Mouse (Mus musculus) liver, embryonic 16.5 days (tissue): ENCODE results near the gene Vcl. TPM values are rescaled to one million over a fixed set of nuclear protein-coding genes. Genes with fewer than 3 reads are reported as not detected.

Source experiments
- ATAC-seq: fragments of 200-750 bp; cut with Nextera tagmentation; 2 replicates; pipeline ENCODE4 v1.8.0; 2017; ENCODE audit warnings: low read depth, mild to moderate bottlenecking, moderate number of reproducible peaks, moderate library complexity
- H3K27ac ChIP-seq: fragments of 300-500 bp; sonication (generic); 2 replicates; pipeline ENCODE4 v1.5.1; 2014; ENCODE audit warnings: mild to moderate bottlenecking, low read length
- H3K27me3 ChIP-seq: fragments of 300-500 bp; sonication (generic); 2 replicates; pipeline ENCODE4 v1.6.1; 2014; ENCODE audit warnings: low read depth, low read length, mixed read lengths; ENCODE audit not compliant: control insufficient read depth, insufficient read depth
- H3K36me3 ChIP-seq: fragments of 300-500 bp; sonication (generic); 2 replicates; pipeline ENCODE4 v1.6.1; 2014; ENCODE audit warnings: mild to moderate bottlenecking; ENCODE audit not compliant: control insufficient read depth, insufficient read depth
- H3K4me1 ChIP-seq: fragments of 300-500 bp; sonication (generic); 2 replicates; pipeline ENCODE4 v1.6.1; 2014; ENCODE audit warnings: low read depth, low read length, mixed read lengths; ENCODE audit not compliant: control insufficient read depth
- H3K4me2 ChIP-seq: fragments of 300-500 bp; sonication (generic); 2 replicates; pipeline ENCODE4 v1.6.1; 2014; ENCODE audit warnings: low read depth, low read length, mixed read lengths
- H3K4me3 ChIP-seq: fragments of 300-500 bp; sonication (generic); 2 replicates; pipeline ENCODE4 v1.5.1; 2014; ENCODE audit warnings: low read depth, mild to moderate bottlenecking, low read length
- H3K9ac ChIP-seq: fragments of 300-500 bp; sonication (generic); 2 replicates; pipeline ENCODE4 v1.6.1; 2014; ENCODE audit warnings: low read depth, low read length
- H3K9me3 ChIP-seq: fragments of 300-500 bp; sonication (generic); replicated peaks from 2 replicates; pipeline ENCODE4 v1.6.1; 2016; ENCODE audit warnings: low read length; ENCODE audit not compliant: control insufficient read depth
- WGBS: fragments of 180-500 bp; shearing (Covaris S2); extraction: QIAGEN DNeasy Blood & Tissue Kit; methylation state at CpG from one replicate; pipeline ENCODE4 v1.1.7; 2014; ENCODE audit not compliant: insufficient replicate concordance; 5-methylcytosine and 5-hydroxymethylcytosine counted together
- polyA plus RNA-seq: library from polyadenylated mRNA; unstranded; fragments of >200 nt; fragmentation: Nextera tagmentation; extraction: Ambion mirVana; gene quantifications from 2 replicates; pipeline ENCODE4 v1.2.1, GENCODE M21; 2015

Gene Vcl
- polyA plus RNA-seq, 1 experiment from 2014 or later, result 19.9 TPM

DNA sequence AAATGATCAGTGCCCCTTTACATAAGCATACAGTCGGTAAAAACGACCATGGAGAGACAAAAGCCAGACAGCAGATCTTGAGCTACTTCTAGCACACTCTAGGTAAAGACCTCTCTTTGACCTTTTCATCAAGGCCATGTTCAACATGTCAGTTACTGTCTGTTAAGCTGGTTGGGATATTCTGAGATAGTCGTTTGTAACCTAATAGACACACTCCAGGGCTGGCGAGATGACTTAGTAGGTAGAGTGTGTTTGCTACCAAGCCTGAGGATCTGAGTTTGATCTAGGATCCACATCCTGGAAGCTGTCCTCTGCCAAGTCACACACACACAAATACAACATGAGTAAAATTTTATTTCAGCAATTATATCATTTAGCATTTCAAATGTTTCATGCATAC lies 110.4 kb downstream of the Vcl start:
- peaks cover 15% of the 10 kb centered on the region for H3K36me3 ChIP-seq
- no peak overlapping the region for H3K4me2 ChIP-seq
- no peaks in the 10 kb centered on the region for H3K9me3 ChIP-seq
- no peak overlapping the region for H3K9ac ChIP-seq
- no peaks in the 10 kb centered on the region for H3K27me3 ChIP-seq
- peak overlapping the region; percentile 56 for H3K27ac ChIP-seq
- no peak overlapping the region for H3K4me3 ChIP-seq
- WGBS, result 67% methylated on average over 4 of the region's 4 CpGs
- H3K4me1 ChIP-seq, result no peaks in the 10 kb centered on the region; the same call in 1 of the 2 replicates
- ATAC-seq, result no peak

- no peak overlapping the region for H3K4me3 ChIP-seq
- H3K36me3 ChIP-seq, result no peaks in the 10 kb centered on the region; the same call in 1 of the 2 replicates
- ATAC-seq, result no peak
- WGBS, result 64% methylated on average over 2 of the region's 2 CpGs
- H3K27ac ChIP-seq, result peak overlapping the region; percentile 38; the same call in 1 of the 2 replicates
- H3K4me1 ChIP-seq, result peaks cover 12% of the 10 kb centered on the region
- no peak overlapping the region for H3K9ac ChIP-seq
- H3K9me3 ChIP-seq, result peaks cover 6% of the 10 kb centered on the region
- no peak overlapping the region for H3K4me2 ChIP-seq
- H3K27me3 ChIP-seq, result no peaks in the 10 kb centered on the region
Measured at GRCm38 (mm10) chr14:21047840-21048239, 118.6 kb downstream of the Vcl start.

- H3K36me3 ChIP-seq, result no peaks in the 10 kb centered on the region
- H3K4me2 ChIP-seq, result no peak overlapping the region
- no peak overlapping the region for H3K27ac ChIP-seq
- no peaks in the 10 kb centered on the region for H3K27me3 ChIP-seq
- ATAC-seq, result no peak
- no peak overlapping the region for H3K9ac ChIP-seq
- peaks cover 6% of the 10 kb centered on the region for H3K9me3 ChIP-seq
- no peak overlapping the region for H3K4me3 ChIP-seq
- peaks cover 18% of the 10 kb centered on the region for H3K4me1 ChIP-seq
Measured at GRCm38 (mm10) chr14:21048879-21049278, 119.7 kb downstream of the Vcl start.

DNA sequence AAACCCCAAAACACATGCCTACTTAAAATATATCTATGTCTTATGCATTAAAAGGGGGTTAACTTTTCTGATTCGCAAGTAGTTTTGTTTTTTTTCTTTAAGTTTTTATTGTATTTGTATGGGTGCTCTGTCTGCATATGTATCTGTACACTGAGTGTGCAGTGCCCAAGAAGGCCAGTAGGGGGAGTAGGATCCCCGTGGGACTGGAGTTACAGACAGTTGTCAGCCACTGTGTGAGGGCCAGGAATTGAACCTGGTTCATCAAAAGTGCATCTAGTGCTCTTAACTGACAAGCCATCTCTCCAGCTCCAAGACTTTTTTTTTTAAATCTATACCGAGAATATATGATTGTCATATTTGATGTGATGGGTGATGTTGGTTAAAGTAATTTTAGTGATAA lies 121.5 kb downstream of the Vcl start:
- Histone ChIP-seq H3K4me3 (peak overlapping the region; percentile 99; the same call in 1 of the 2 replicates), H3K27ac (no peak overlapping the region), H3K9ac (no peak overlapping the region), H3K36me3 (no peaks in the 10 kb centered on the region), H3K4me1 (peaks cover 18% of the 10 kb centered on the region), H3K9me3 (peaks cover 6% of the 10 kb centered on the region), H3K4me2 (peak overlapping the region; percentile 88; the same call in 1 of the 2 replicates), H3K27me3 (no peaks in the 10 kb centered on the region)
- no peak for ATAC-seq
- 61% methylated on average over 3 of the region's 3 CpGs for WGBS

GRCm38 (mm10) chr14:21051380-21052111 lies 122.3 kb downstream of the Vcl start:
- Histone ChIP-seq H3K9ac (peak overlapping the region; percentile 92), H3K4me2 (peak overlapping the region; percentile 88), H3K27me3 (no peaks in the 10 kb centered on the region), H3K9me3 (peaks cover 6% of the 10 kb centered on the region), H3K36me3 (no peaks in the 10 kb centered on the region), H3K27ac (peak overlapping the region; percentile 92), H3K4me1 (peaks cover 18% of the 10 kb centered on the region), H3K4me3 (peak overlapping the region; percentile 99)
- 6% methylated on average over 28 of the region's 28 CpGs for WGBS
- ATAC-seq, result no peak

- Histone ChIP-seq H3K4me2 (peak within 1 kb of the TSS; percentile 88), H3K9me3 (peaks cover 6% of the 10 kb centered on the region), H3K36me3 (no peaks in the 10 kb centered on the region), H3K27me3 (no peaks in the 10 kb centered on the region), H3K27ac (peak within 1 kb of the TSS; percentile 92), H3K4me1 (peaks cover 18% of the 10 kb centered on the region), H3K4me3 (peak within 1 kb of the TSS; percentile 99), H3K9ac (peak within 1 kb of the TSS; percentile 92)
- WGBS, result under 1% methylated on average over 48 of the region's 48 CpGs
- peak; percentile 96 for ATAC-seq
Measured at GRCm38 (mm10) chr14:21052112-21052780, 123.0 kb downstream of the Vcl start, which contains the start of the genes Ap3m1 and Adk. TSS of gene Ap3m1 (minus strand) at chr14:21052508. TSS of gene Adk (plus strand) at chr14:21052574.

DNA sequence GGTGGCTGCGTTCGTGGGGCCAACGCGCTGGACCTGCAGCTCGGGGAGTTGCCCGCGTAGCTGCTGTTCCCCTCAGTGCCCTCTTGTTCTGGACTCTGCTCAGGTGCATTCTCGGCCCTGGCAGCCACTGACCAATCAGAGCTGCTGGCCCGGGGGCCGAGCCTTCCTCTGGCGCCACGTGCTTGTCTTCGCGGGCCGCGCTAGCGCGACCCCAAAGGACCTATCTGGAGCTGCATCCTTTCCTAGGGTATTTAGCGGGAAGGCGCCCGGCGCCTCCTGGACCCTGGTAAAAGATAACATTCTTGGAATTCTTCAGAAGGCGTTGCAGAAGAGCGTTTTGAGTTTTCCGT lies 123.6 kb downstream of the Vcl start:
- Histone ChIP-seq H3K27ac (peak overlapping the region; percentile 92), H3K4me2 (peak overlapping the region; percentile 85), H3K36me3 (no peaks in the 10 kb centered on the region), H3K9me3 (peaks cover 6% of the 10 kb centered on the region), H3K4me1 (peaks cover 18% of the 10 kb centered on the region), H3K9ac (peak overlapping the region; percentile 82), H3K27me3 (no peaks in the 10 kb centered on the region), H3K4me3 (peak overlapping the region; percentile 99)
- peak; percentile 61 for ATAC-seq
- WGBS, result under 1% methylated on average over 25 of the region's 25 CpGs

GRCm38 (mm10) chr14:21053151-21053550 lies 124.0 kb downstream of the Vcl start:
- H3K4me3 ChIP-seq, result peak overlapping the region; percentile 99
- 10% methylated on average over 8 of the region's 8 CpGs for WGBS
- H3K4me1 ChIP-seq, result peaks cover 14% of the 10 kb centered on the region
- H3K9ac ChIP-seq, result peak overlapping the region; percentile 82
- ATAC-seq, result no peak
- H3K36me3 ChIP-seq, result no peaks in the 10 kb centered on the region
- H3K4me2 ChIP-seq, result peak overlapping the region; percentile 85
- peaks cover 6% of the 10 kb centered on the region for H3K9me3 ChIP-seq
- peak overlapping the region; percentile 92 for H3K27ac ChIP-seq
- H3K27me3 ChIP-seq, result no peaks in the 10 kb centered on the region

- ATAC-seq, result no peak
- H3K4me3 ChIP-seq, result peak overlapping the region; percentile 99
- peak overlapping the region; percentile 85 for H3K4me2 ChIP-seq
- H3K27ac ChIP-seq, result peak overlapping the region; percentile 92; the same call in 1 of the 2 replicates
- peaks cover 13% of the 10 kb centered on the region for H3K4me1 ChIP-seq
- H3K9ac ChIP-seq, result no peak overlapping the region; the same call in 1 of the 2 replicates
- H3K27me3 ChIP-seq, result no peaks in the 10 kb centered on the region
- WGBS, result 47% methylated on average over 7 of the region's 7 CpGs
- peaks cover 6% of the 10 kb centered on the region for H3K9me3 ChIP-seq
- H3K36me3 ChIP-seq, result no peaks in the 10 kb centered on the region
Measured at GRCm38 (mm10) chr14:21053586-21053985, 124.4 kb downstream of the Vcl start.
